ENCODE assay signal across 35 mouse cellular contexts in the genomic region with DNA sequence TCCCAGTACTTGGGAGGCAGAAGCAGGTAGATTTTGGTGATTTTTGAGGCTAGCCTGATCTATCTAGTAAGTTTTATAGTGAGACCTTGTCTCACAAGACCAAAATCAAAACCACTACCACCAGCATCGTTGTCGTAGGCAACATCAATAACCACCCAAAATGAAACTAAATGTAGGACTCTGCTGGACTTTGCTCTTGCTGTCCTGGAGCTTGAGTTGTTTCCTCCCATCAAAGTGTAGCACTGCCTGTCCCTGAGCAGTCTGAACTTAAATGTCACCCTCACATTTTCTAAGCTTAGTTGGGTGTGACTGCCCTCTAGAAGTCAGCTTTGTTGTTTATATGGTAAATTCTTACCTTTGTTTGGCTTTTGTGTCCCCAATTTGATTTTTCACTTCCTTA.
"Had no signal": no experiment of that assay in that cellular context is flagged by ENCODE, and none has a peak within 500 bp of the region (broad histone marks: within the 10 kb centered on the region; RNA-seq: fewer than 3 reads in every experiment).

No protein-coding gene starts in this region.

- H3K9me3 ChIP-seq: heart, embryonic 10.5 days; heart, embryonic 12.5 days; heart, embryonic 13.5 days; heart, embryonic 15.5 days; hindbrain, embryonic 12.5 days; hindbrain, embryonic 15.5 days; intestine, embryonic 15.5 days; kidney, embryonic 15.5 days had no signal

- H3K27me3 ChIP-seq: heart, embryonic 12.5 days; heart, embryonic 13.5 days; heart, embryonic 15.5 days; hindbrain, embryonic 12.5 days; hindbrain, embryonic 13.5 days; hindbrain, embryonic 15.5 days; intestine, embryonic 15.5 days; kidney, embryonic 15.5 days had no signal

- H3K27ac ChIP-seq: heart, adult 2 months; heart, embryonic 10.5 days; heart, embryonic 13.5 days; heart, embryonic 15.5 days; hindbrain, embryonic 10.5 days; hindbrain, embryonic 12.5 days; hindbrain, embryonic 13.5 days; hindbrain, embryonic 14.5 days; hindbrain, embryonic 15.5 days; hindbrain, postnatal 0 days; intestine, embryonic 15.5 days; kidney, embryonic 15.5 days; kidney, postnatal 0 days; layer of hippocampus, adult 2 months had no signal

- H3K4me3 ChIP-seq: heart, adult 2 months; heart, embryonic 10.5 days; heart, embryonic 12.5 days; heart, embryonic 13.5 days; heart, embryonic 15.5 days; hindbrain, embryonic 10.5 days; hindbrain, embryonic 12.5 days; hindbrain, embryonic 13.5 days; hindbrain, embryonic 15.5 days; intestine, embryonic 15.5 days; kidney, embryonic 15.5 days; layer of hippocampus, adult 2 months had no signal

- H3K36me3 ChIP-seq: intestine, embryonic 15.5 days had no signal

- H3K4me2 ChIP-seq: heart, embryonic 11.5 days; heart, embryonic 12.5 days; heart, embryonic 13.5 days; heart, embryonic 15.5 days; hindbrain, embryonic 12.5 days; hindbrain, embryonic 13.5 days; hindbrain, embryonic 14.5 days; hindbrain, embryonic 15.5 days; intestine, embryonic 15.5 days; kidney, embryonic 15.5 days had no signal

- ATAC-seq: hindbrain, embryonic 16.5 days; hindbrain, postnatal 0 days; inflammation-experienced regulatory T-cells, adult 6 months; intestine, embryonic 15.5 days; intestine, embryonic 16.5 days; intestine, postnatal 0 days had no signal

- DNase-seq: heart, adult 2 months; heart, postnatal 10 days; heart, postnatal 14 days; heart, postnatal 36 days; heart, postnatal 4 days; kidney, adult 11 months; kidney, adult 18-20 months; kidney, adult 2 months; kidney, adult 8-10 months; kidney, adult 9 months; kidney, postnatal 10 days; kidney, postnatal 14 days; kidney, postnatal 25 days; kidney, postnatal 36 days; kidney, postnatal 4 days; layer of hippocampus, adult 9-11 months had no signal

- H3K4me1 ChIP-seq: heart, embryonic 10.5 days; heart, embryonic 12.5 days; heart, embryonic 13.5 days; heart, embryonic 15.5 days; hindbrain, embryonic 10.5 days; hindbrain, embryonic 12.5 days; hindbrain, embryonic 13.5 days; hindbrain, embryonic 15.5 days; intestine, embryonic 15.5 days; kidney, embryonic 15.5 days had no signal

- H3K9ac ChIP-seq: heart, embryonic 12.5 days; heart, embryonic 13.5 days; heart, embryonic 15.5 days; hindbrain, embryonic 12.5 days; hindbrain, embryonic 13.5 days; hindbrain, embryonic 14.5 days; hindbrain, embryonic 15.5 days; intestine, embryonic 15.5 days; kidney, embryonic 15.5 days had no signal
